Mouse (Mus musculus) hindbrain, embryonic 16.5 days (tissue): ENCODE data around the gene Itpr1. TPM values are rescaled to one million over a fixed set of nuclear protein-coding genes. Genes with fewer than 3 reads are reported as not detected.
A peak's percentile ranks its signal among the peaks of the same experiment; 100 is the strongest.

Experiments used
- ATAC-seq: fragments of 200-750 bp; cut with Nextera tagmentation; 2 replicates; pipeline ENCODE4 v1.8.0; 2017; ENCODE audit warnings: moderate TSS enrichment, moderate library complexity
- H3K27ac ChIP-seq: fragments of 300-500 bp; sonication (generic); 2 replicates; pipeline ENCODE4 v1.5.1; 2014; ENCODE audit warnings: low read depth, mild to moderate bottlenecking, control low read depth, low read length, moderate library complexity
- H3K27me3 ChIP-seq: fragments of 300-500 bp; sonication (generic); replicated peaks from 2 replicates; pipeline ENCODE4 v1.6.1; 2014; ENCODE audit warnings: low read length; ENCODE audit not compliant: control insufficient read depth, insufficient read depth
- H3K36me3 ChIP-seq: fragments of 300-500 bp; sonication (generic); 2 replicates; pipeline ENCODE4 v1.6.1; 2014; ENCODE audit warnings: mild to moderate bottlenecking, low read length, moderate library complexity, mixed read lengths; ENCODE audit not compliant: control insufficient read depth, insufficient read depth
- H3K4me1 ChIP-seq: fragments of 300-500 bp; sonication (generic); 2 replicates; pipeline ENCODE4 v1.6.1; 2014; ENCODE audit warnings: low read depth, low read length; ENCODE audit not compliant: control insufficient read depth, insufficient read depth
- H3K4me2 ChIP-seq: fragments of 300-500 bp; sonication (generic); 2 replicates; pipeline ENCODE4 v1.6.1; 2014; ENCODE audit warnings: mild to moderate bottlenecking, low read length, control low read depth, moderate library complexity
- H3K4me3 ChIP-seq: fragments of 300-500 bp; sonication (generic); 2 replicates; pipeline ENCODE4 v1.5.1; 2014; ENCODE audit warnings: mild to moderate bottlenecking, low read length, control low read depth, moderate library complexity
- H3K9ac ChIP-seq: fragments of 300-500 bp; sonication (generic); 2 replicates; pipeline ENCODE4 v1.6.1; 2014; ENCODE audit warnings: low read depth, mild to moderate bottlenecking, control low read depth, low read length, moderate library complexity
- H3K9me3 ChIP-seq: fragments of 300-500 bp; sonication (generic); 2 replicates; pipeline ENCODE4 v1.6.1; 2014; ENCODE audit warnings: mild to moderate bottlenecking, low read length, moderate library complexity; ENCODE audit not compliant: control insufficient read depth
- WGBS: fragments of 180-500 bp; shearing (Covaris S2); extraction: QIAGEN DNeasy Blood & Tissue Kit; methylation state at CpG from one replicate; pipeline ENCODE4 v1.1.7; 2014; 5-methylcytosine and 5-hydroxymethylcytosine counted together
- polyA plus RNA-seq: library from polyadenylated mRNA; unstranded; fragments of >200 nt; fragmentation: Nextera tagmentation; extraction: Ambion mirVana; gene quantifications from 2 replicates; pipeline ENCODE4 v1.2.1, GENCODE M21; 2015

The Itpr1 gene
- polyA plus RNA-seq, 1 experiment from 2014 or later = 5.6 TPM

DNA sequence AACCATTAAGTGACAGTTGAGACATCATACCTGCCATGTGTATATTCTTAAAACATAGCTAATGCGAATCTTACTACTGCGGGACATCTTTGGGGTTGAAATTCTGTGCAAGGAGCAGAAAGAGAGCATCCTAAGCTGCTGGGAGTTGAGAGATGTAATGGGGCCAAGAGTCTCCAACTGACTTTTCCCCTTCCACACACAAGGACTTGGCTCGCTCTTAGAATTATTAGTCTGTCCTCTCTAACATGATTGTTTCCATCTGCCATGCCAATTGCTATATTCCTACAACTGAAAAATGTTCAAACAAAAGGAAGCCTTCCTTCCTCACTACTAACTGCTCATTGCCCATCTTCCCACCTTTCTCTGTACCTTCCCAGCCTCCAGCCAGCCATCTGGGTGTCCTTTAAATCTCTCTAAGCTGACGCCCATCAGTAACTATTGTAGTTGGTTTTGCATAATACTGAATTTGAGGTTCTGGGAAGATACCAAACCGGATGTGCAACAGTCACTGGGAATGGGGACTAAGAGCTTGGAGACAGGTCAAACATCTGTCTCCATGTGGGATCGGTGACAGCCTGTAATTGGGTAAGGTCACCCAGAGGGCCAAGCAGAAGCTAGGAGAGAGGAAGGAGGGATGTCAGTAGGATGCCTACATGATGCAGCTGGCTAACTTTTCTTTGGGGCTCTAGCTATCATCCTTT, 177.9 kb downstream of the Itpr1 start:
- ATAC-seq = no peak
- no peak overlapping the region for H3K9ac ChIP-seq
- peaks cover 2% of the 10 kb centered on the region; the same call in 1 of the 2 replicates for H3K36me3 ChIP-seq
- no peaks in the 10 kb centered on the region for H3K9me3 ChIP-seq
- H3K4me1 ChIP-seq = no peaks in the 10 kb centered on the region
- no peak overlapping the region for H3K27ac ChIP-seq
- no peaks in the 10 kb centered on the region for H3K27me3 ChIP-seq
- no peak overlapping the region for H3K4me3 ChIP-seq
- WGBS = 93% methylated on average over 6 of the region's 6 CpGs
- H3K4me2 ChIP-seq = no peak overlapping the region

DNA sequence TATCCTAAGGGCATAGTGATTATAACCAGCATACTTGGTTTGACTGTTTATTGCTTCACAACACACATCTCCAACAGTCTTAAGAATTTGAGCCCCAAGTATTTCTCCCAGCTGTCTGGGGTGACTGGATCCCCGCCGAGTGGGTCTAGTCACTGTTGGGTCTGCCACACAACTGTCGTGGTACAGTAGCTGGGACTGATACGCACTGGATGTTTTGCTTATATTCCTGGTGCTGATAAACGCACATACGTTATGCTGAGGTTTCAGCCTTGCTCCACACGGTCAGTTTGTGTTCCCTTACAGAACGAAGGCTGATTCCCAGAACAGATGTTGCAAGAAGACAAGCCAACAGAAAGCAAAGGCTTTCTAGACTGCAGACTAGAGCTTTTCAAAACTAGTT, 180.2 kb downstream of the Itpr1 start:
- Histone ChIP-seq H3K9me3 (no peaks in the 10 kb centered on the region), H3K4me2 (no peak overlapping the region), H3K27ac (no peak overlapping the region), H3K27me3 (no peaks in the 10 kb centered on the region), H3K4me3 (no peak overlapping the region), H3K4me1 (no peaks in the 10 kb centered on the region), H3K9ac (no peak overlapping the region), H3K36me3 (peaks cover 2% of the 10 kb centered on the region; the same call in 1 of the 2 replicates)
- whole genome bisulfite sequencing = 91% methylated on average over 8 of the region's 8 CpGs
- no peak for ATAC-seq

DNA sequence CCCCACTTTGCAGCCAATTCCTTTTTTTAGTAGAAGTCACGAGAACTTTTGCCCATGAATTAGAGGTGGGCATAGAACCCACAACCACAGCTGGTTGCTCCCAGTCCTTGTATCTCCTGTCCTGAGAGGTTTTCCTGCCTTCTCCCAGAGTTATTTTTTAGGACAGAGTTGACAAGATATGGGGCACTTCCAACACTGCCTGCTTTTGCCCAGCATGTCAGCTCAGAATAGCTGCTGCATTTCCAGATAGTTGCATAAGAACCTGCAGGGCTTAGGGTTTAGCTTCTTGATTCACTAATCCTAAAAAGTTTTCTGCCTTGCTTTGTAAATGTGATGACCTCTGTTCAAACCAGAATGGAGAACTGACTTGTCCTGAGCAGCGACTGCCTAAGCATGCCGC, 185.1 kb downstream of the Itpr1 start:
- no peak overlapping the region for H3K9ac ChIP-seq
- H3K9me3 ChIP-seq = no peaks in the 10 kb centered on the region
- no peak for ATAC-seq
- no peak overlapping the region for H3K4me3 ChIP-seq
- no peaks in the 10 kb centered on the region for H3K27me3 ChIP-seq
- whole genome bisulfite sequencing = 84% methylated on average over 3 of the region's 3 CpGs
- no peaks in the 10 kb centered on the region for H3K4me1 ChIP-seq
- no peaks in the 10 kb centered on the region for H3K36me3 ChIP-seq
- H3K4me2 ChIP-seq = no peak overlapping the region
- H3K27ac ChIP-seq = no peak overlapping the region

DNA sequence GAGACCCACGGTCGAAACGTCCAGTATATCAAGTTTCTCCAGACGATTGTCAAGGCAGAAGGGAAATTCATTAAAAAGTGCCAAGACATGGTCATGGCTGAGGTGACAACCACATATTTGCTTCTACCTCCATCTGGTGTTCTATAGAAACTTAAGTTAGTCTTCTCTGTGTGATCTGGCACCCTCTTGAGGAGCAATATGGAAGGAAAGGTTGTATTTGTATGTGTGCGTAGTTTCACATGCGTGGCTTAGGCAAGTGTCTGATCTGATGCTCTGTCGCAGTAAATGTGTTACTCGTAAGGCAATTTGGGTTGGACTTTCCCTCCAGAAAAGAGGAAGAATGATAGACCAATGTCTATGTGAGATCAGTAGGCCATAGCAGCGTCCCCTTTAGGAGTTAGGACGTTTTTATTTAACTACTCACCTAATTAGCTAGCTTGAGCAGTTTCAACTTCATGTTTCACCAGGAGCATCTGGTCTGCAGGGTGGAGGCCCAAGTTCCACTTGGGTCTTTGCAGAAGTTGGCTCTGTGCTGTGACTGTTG, 188.6 kb downstream of the Itpr1 start:
- Histone ChIP-seq H3K9ac (no peak overlapping the region), H3K27ac (no peak overlapping the region), H3K27me3 (no peaks in the 10 kb centered on the region), H3K4me2 (no peak overlapping the region), H3K9me3 (no peaks in the 10 kb centered on the region), H3K4me3 (no peak overlapping the region), H3K4me1 (no peaks in the 10 kb centered on the region), H3K36me3 (no peaks in the 10 kb centered on the region)
- 90% methylated on average over 10 of the region's 10 CpGs for WGBS
- ATAC-seq = no peak

DNA sequence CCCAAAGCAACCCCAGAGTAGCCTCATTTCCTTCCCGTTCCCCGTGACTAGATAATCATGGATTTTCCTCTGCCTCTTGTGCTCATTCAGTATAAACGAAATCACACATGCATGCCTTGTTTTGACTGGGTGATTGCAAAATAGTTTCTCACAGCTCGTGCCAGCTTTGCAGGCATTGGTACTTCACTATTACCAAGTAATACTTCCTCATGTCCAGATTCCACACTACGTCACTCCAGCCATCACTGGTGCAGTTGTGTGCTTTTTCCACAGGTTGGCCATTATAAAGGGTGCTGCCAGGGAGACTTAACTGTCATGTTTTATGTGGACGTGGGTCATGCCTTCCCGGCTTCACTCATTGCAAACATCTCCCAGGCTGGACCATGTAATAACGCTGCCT, 191.8 kb downstream of the Itpr1 start:
- Histone ChIP-seq H3K27me3 (no peaks in the 10 kb centered on the region), H3K27ac (no peak overlapping the region), H3K9me3 (no peaks in the 10 kb centered on the region), H3K4me2 (no peak overlapping the region), H3K4me3 (no peak overlapping the region), H3K36me3 (no peaks in the 10 kb centered on the region), H3K9ac (no peak overlapping the region), H3K4me1 (no peaks in the 10 kb centered on the region)
- ATAC-seq = no peak
- WGBS = 93% methylated on average over 8 of the region's 8 CpGs

DNA sequence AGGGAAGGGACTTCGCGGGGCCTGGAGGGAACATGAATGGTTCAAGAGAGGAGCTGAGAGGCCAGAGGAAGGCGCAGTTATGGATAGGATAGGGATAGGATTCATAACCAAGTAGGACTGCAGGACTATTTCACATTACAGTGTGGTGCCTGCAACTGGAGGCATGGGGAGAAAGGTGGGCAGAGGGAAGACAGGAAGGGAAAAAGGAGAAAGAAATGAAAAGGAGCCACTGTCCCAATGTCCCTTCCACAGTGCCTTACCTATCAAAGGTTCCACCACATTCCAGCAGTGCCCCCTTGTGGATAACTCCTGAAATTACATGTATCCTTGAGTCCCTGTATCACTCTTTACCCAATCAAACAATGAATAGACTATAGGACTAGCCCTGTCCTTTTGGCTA, 195.2 kb downstream of the Itpr1 start:
- no peaks in the 10 kb centered on the region for H3K4me1 ChIP-seq
- H3K27ac ChIP-seq = no peak overlapping the region
- no peaks in the 10 kb centered on the region for H3K36me3 ChIP-seq
- no peaks in the 10 kb centered on the region for H3K27me3 ChIP-seq
- whole genome bisulfite sequencing = 94% methylated on average over 3 of the region's 3 CpGs
- ATAC-seq = peak; percentile 89
- no peak overlapping the region for H3K9ac ChIP-seq
- H3K4me3 ChIP-seq = no peak overlapping the region
- H3K9me3 ChIP-seq = no peaks in the 10 kb centered on the region
- no peak overlapping the region for H3K4me2 ChIP-seq

DNA sequence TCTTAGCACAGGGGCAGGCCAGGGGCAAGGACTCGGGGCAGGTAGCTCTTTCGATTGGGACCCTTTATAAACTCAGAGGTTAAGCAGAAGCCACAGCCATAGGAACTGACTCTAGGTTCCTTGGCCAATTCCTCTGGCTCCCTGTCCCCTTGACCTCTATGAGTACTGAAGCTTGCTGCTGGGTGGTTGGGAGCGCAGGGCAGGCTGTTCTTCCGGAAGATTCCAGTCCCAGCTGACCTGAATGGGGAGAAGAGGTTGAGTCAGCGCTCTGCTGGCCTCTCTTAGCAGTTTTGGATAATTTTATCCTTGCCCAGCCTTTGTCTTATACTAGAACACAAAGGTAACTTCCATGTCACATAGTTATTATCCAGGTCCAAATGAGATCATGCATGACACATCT, 195.8 kb downstream of the Itpr1 start:
- H3K9ac ChIP-seq = no peak overlapping the region
- 96% methylated on average over 5 of the region's 5 CpGs for WGBS

DNA sequence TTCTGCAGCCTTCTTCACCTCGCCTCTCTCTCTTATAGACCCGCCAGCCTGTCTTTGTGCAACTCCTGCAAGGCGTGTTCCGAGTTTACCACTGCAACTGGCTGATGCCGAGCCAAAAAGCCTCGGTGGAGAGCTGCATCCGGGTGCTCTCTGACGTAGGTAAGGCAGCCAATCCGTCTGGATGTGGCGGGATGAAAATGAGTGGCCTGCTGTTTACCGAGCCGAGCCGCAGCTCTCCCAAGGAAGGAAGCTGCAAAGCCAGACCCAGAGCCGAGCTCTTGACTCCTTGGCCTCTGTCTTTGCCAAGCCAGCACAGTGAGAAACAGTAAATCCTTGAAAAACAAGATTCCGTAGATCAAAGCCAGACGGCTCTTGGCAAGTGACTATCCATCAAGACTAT, 197.9 kb downstream of the Itpr1 start:
- no peak for ATAC-seq

More for the DNA sequence above, 195.8 kb downstream of the Itpr1 start:
- no peaks in the 10 kb centered on the region for H3K27me3 ChIP-seq
- no peak overlapping the region for H3K4me2 ChIP-seq
- H3K36me3 ChIP-seq = no peaks in the 10 kb centered on the region
- ATAC-seq = no peak
- H3K4me3 ChIP-seq = no peak overlapping the region
- no peaks in the 10 kb centered on the region for H3K9me3 ChIP-seq
- no peak overlapping the region for H3K27ac ChIP-seq
- H3K4me1 ChIP-seq = no peaks in the 10 kb centered on the region

DNA sequence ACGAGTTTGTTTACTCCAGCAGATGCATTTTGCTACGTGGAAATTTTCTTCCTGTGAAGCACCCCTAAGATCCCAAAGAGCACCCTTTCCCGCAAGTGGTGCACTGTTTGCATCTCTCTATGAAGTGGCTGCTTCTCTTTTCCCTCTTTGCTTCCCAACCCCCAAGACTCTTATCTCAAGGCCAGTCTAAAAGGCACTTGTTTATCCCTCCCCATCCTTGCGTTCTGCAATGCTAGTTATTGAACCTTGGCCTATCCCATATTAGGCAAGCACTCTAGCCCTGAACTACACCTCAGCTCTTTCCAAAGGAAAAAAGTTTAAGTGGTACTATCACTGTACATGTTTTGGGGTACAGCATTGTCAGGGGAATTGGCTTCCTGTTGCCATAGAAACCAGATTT, 198.3 kb downstream of the Itpr1 start:
- H3K4me2 ChIP-seq = no peak overlapping the region
- 86% methylated on average over 4 of the region's 4 CpGs for WGBS
- ATAC-seq = no peak

More for the DNA sequence above, 197.9 kb downstream of the Itpr1 start:
- no peak overlapping the region for H3K9ac ChIP-seq
- H3K9me3 ChIP-seq = no peaks in the 10 kb centered on the region
- H3K4me3 ChIP-seq = no peak overlapping the region
- H3K27me3 ChIP-seq = no peaks in the 10 kb centered on the region
- no peaks in the 10 kb centered on the region for H3K36me3 ChIP-seq
- 86% methylated on average over 16 of the region's 16 CpGs for WGBS
- no peak overlapping the region for H3K4me2 ChIP-seq
- no peaks in the 10 kb centered on the region for H3K4me1 ChIP-seq
- no peak overlapping the region for H3K27ac ChIP-seq

More for the DNA sequence above, 198.3 kb downstream of the Itpr1 start:
- Histone ChIP-seq H3K27ac (no peak overlapping the region), H3K27me3 (no peaks in the 10 kb centered on the region), H3K4me1 (no peaks in the 10 kb centered on the region), H3K36me3 (no peaks in the 10 kb centered on the region), H3K9me3 (no peaks in the 10 kb centered on the region), H3K4me3 (no peak overlapping the region), H3K9ac (no peak overlapping the region)
